Mouse (Mus musculus): ENCODE results near the gene Tex13c1. TPM values are rescaled to one million over a fixed set of nuclear protein-coding genes. Genes with fewer than 3 reads are reported as not detected.

Tex13c1 gene
- total RNA-seq (2021) = not detected

DNA sequence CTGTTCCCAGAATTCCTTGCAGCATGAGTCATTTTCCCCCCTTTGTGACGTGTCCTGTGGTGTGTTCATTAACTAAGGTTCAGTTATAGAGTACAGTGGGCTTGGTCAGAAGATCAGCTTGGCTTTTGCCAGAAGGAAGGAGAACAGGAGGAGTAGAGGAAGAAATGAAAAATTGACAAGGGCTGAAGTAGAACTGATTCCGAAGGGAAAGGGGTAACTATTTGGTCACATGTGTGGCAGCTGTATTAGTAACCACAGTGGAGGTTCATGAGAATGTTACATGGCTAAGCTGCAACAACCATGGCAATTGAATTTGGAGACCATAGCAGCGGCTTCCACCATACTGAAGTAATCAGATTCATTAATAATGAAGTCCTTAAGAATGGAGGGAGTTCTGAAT lies at the start of gene Tex13c1:
Gene Tex13c1 (plus strand): TSS at position 301 of the 400 bp plus-strand sequence.
- intact Hi-C loops (cut with DNase I) = no loop called here
- DNase-seq (ENCODE audit: low spot score in 2 of 2) = no peak

Other genes starting within 250 kb of the Tex13c1 start
- gene Tenm1, start 162.0 kb upstream of the Tex13c1 start, total RNA-seq (2021) = 10 to 100 TPM; 42.1 to 50.2 TPM